Mouse (Mus musculus): ENCODE measurements around the gene Osbp2. TPM values are rescaled to one million over a fixed set of nuclear protein-coding genes. Genes with fewer than 3 reads are reported as not detected.

The Osbp2 gene
- total RNA-seq, 1 experiment = 0.27 TPM

GRCm38 (mm10) chr11:3684232-3684631 lies 179.5 kb downstream of the Osbp2 start:
- Histone ChIP-seq H3K27ac (ENCODE audit: insufficient read depth, low read depth, low read length, poor library complexity, severe bottlenecking) (no peak overlapping the region), H3K4me1 (ENCODE audit: control insufficient read depth in 2 of 2, insufficient read depth in 2 of 2, low read length in 2 of 2, poor library complexity in 1 of 2) (no peaks in the 10 kb centered on the region), H3K9ac (ENCODE audit: insufficient read depth, low read depth, low read length, poor library complexity, severe bottlenecking) (no peak overlapping the region), H3K9me3 (ENCODE audit: control insufficient read depth, insufficient read depth, low read depth, low read length) (no peaks in the 10 kb centered on the region), H3K4me3 (ENCODE audit: insufficient read depth in 1 of 2, low read depth in 1 of 2, low read length in 2 of 2, poor library complexity in 1 of 2, severe bottlenecking in 1 of 2) (no peak overlapping the region), H3K36me3 (ENCODE audit: control insufficient read depth, insufficient read depth, low read length, poor library complexity, severe bottlenecking) (peaks cover 60% of the 10 kb centered on the region)
- DNase-seq (ENCODE audit: low read depth, low spot score) = no peak
- TF ChIP-seq HCFC1 (IDR thresholded peaks at IDR 0.05; ENCODE audit: borderline replicate concordance, insufficient read depth, low read length) = no peak
- TF ChIP-seq MAFK (IDR thresholded peaks at IDR 0.05; ENCODE audit: insufficient read depth, low read depth, low read length) = no peak
- no peak for TF ChIP-seq ZC3H11A (IDR thresholded peaks at IDR 0.05; ENCODE audit: borderline replicate concordance, low read depth, low read length)
- no peak for TF ChIP-seq CHD2 (IDR thresholded peaks at IDR 0.05; ENCODE audit: low read depth, low read length)
- no peak for TF ChIP-seq ZNF384 (IDR thresholded peaks at IDR 0.05; ENCODE audit: low read depth, low read length)
- in situ Hi-C loops (cut with MboI; ENCODE audit: low sequenced_read_pairs in 2 of 2, unreplicated experiment in 2 of 2) = no loop called here

GRCm38 (mm10) chr11:3683696-3684095 lies 180.0 kb downstream of the Osbp2 start:
- in situ Hi-C loops (cut with MboI; ENCODE audit: low sequenced_read_pairs in 2 of 2, unreplicated experiment in 2 of 2) = no loop called here
- DNase-seq (ENCODE audit: low read depth, low spot score) = no peak
- H3K4me3 ChIP-seq (ENCODE audit: insufficient read depth in 1 of 2, low read depth in 1 of 2, low read length in 2 of 2, poor library complexity in 1 of 2, severe bottlenecking in 1 of 2) = no peak overlapping the region
- TF ChIP-seq ZC3H11A (IDR thresholded peaks at IDR 0.05; ENCODE audit: borderline replicate concordance, low read depth, low read length) (no peak), HCFC1 (IDR thresholded peaks at IDR 0.05; ENCODE audit: borderline replicate concordance, insufficient read depth, low read length) (no peak), MAFK (IDR thresholded peaks at IDR 0.05; ENCODE audit: insufficient read depth, low read depth, low read length) (no peak), CHD2 (IDR thresholded peaks at IDR 0.05; ENCODE audit: low read depth, low read length) (no peak), ZNF384 (IDR thresholded peaks at IDR 0.05; ENCODE audit: low read depth, low read length) (no peak)
- H3K9me3 ChIP-seq (ENCODE audit: control insufficient read depth, insufficient read depth, low read depth, low read length) = no peaks in the 10 kb centered on the region
- peaks cover 56% of the 10 kb centered on the region for H3K36me3 ChIP-seq (ENCODE audit: control insufficient read depth, insufficient read depth, low read length, poor library complexity, severe bottlenecking)
- no peak overlapping the region for H3K27ac ChIP-seq (ENCODE audit: insufficient read depth, low read depth, low read length, poor library complexity, severe bottlenecking)
- no peak overlapping the region for H3K9ac ChIP-seq (ENCODE audit: insufficient read depth, low read depth, low read length, poor library complexity, severe bottlenecking)
- no peaks in the 10 kb centered on the region for H3K4me1 ChIP-seq (ENCODE audit: control insufficient read depth in 2 of 2, insufficient read depth in 2 of 2, low read length in 2 of 2, poor library complexity in 1 of 2)

DNA sequence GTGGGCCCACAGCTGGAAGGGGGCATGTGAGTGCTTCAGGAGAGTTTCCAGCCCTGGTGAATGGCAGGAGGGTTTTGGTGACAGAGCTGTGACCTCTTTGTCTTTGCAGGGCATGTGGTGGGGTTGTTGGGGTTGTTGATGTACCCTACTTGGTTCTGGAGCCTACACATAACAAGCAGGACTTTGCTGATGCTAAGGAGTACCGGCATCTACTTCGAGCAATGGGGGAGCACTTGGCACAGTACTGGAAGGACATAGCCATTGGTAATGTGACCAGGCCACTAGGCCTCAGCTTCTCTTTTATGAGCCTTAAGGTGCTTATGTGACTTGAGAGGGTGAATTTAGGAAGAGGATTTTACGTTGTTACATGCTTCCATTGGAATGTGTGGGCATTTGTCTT lies 183.9 kb downstream of the Osbp2 start:
- no peak for DNase-seq (ENCODE audit: low read depth, low spot score)
- H3K27ac ChIP-seq (ENCODE audit: insufficient read depth, low read depth, low read length, poor library complexity, severe bottlenecking) = no peak overlapping the region
- no peaks in the 10 kb centered on the region for H3K4me1 ChIP-seq (ENCODE audit: control insufficient read depth in 2 of 2, insufficient read depth in 2 of 2, low read length in 2 of 2, poor library complexity in 1 of 2)
- H3K4me3 ChIP-seq (ENCODE audit: insufficient read depth in 1 of 2, low read depth in 1 of 2, low read length in 2 of 2, poor library complexity in 1 of 2, severe bottlenecking in 1 of 2) = no peak overlapping the region
- H3K9ac ChIP-seq (ENCODE audit: insufficient read depth, low read depth, low read length, poor library complexity, severe bottlenecking) = no peak overlapping the region
- peaks cover 62% of the 10 kb centered on the region for H3K36me3 ChIP-seq (ENCODE audit: control insufficient read depth, insufficient read depth, low read length, poor library complexity, severe bottlenecking)
- H3K9me3 ChIP-seq (ENCODE audit: control insufficient read depth, insufficient read depth, low read depth, low read length) = no peaks in the 10 kb centered on the region
- in situ Hi-C loops (cut with MboI; ENCODE audit: low sequenced_read_pairs in 2 of 2, unreplicated experiment in 2 of 2) = no loop called here
- TF ChIP-seq ZNF384 (IDR thresholded peaks at IDR 0.05; ENCODE audit: low read depth, low read length) = no peak
- TF ChIP-seq HCFC1 (IDR thresholded peaks at IDR 0.05; ENCODE audit: borderline replicate concordance, insufficient read depth, low read length) = no peak
- no peak for TF ChIP-seq MAFK (IDR thresholded peaks at IDR 0.05; ENCODE audit: insufficient read depth, low read depth, low read length)
- TF ChIP-seq CHD2 (IDR thresholded peaks at IDR 0.05; ENCODE audit: low read depth, low read length) = no peak
- no peak for TF ChIP-seq ZC3H11A (IDR thresholded peaks at IDR 0.05; ENCODE audit: borderline replicate concordance, low read depth, low read length)

DNA sequence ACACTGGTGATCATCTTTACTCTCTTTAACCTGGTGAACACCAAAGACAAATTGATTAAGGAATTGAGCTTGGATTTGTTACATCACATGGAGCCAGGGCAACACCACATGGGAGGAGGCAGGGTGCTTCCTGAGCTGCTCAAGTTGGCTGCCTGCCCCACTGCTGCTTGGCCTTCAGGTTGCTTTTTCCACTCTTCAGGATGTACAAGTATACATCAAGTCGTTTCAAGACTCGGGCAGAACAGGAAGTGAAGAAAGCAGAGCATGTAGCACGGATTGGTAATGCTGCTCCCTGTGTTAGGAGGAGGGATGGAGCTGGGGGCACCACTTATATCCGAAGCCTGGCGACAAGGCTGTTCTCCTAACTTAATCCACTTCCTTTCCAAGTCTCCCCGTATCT lies 186.5 kb downstream of the Osbp2 start:
- Histone ChIP-seq H3K9me3 (ENCODE audit: control insufficient read depth, insufficient read depth, low read depth, low read length) (no peaks in the 10 kb centered on the region), H3K4me3 (ENCODE audit: insufficient read depth in 1 of 2, low read depth in 1 of 2, low read length in 2 of 2, poor library complexity in 1 of 2, severe bottlenecking in 1 of 2) (no peak overlapping the region), H3K27ac (ENCODE audit: insufficient read depth, low read depth, low read length, poor library complexity, severe bottlenecking) (no peak overlapping the region), H3K9ac (ENCODE audit: insufficient read depth, low read depth, low read length, poor library complexity, severe bottlenecking) (no peak overlapping the region), H3K36me3 (ENCODE audit: control insufficient read depth, insufficient read depth, low read length, poor library complexity, severe bottlenecking) (peaks cover 58% of the 10 kb centered on the region), H3K4me1 (ENCODE audit: control insufficient read depth in 2 of 2, insufficient read depth in 2 of 2, low read length in 2 of 2, poor library complexity in 1 of 2) (no peaks in the 10 kb centered on the region)
- no peak for TF ChIP-seq CHD2 (IDR thresholded peaks at IDR 0.05; ENCODE audit: low read depth, low read length)
- TF ChIP-seq ZC3H11A (IDR thresholded peaks at IDR 0.05; ENCODE audit: borderline replicate concordance, low read depth, low read length) = no peak
- TF ChIP-seq ZNF384 (IDR thresholded peaks at IDR 0.05; ENCODE audit: low read depth, low read length) = no peak
- no peak for TF ChIP-seq MAFK (IDR thresholded peaks at IDR 0.05; ENCODE audit: insufficient read depth, low read depth, low read length)
- TF ChIP-seq HCFC1 (IDR thresholded peaks at IDR 0.05; ENCODE audit: borderline replicate concordance, insufficient read depth, low read length) = no peak
- in situ Hi-C loops (cut with MboI; ENCODE audit: low sequenced_read_pairs in 2 of 2, unreplicated experiment in 2 of 2) = no loop called here
- DNase-seq (ENCODE audit: low read depth, low spot score) = no peak

- in situ Hi-C loops (cut with MboI; ENCODE audit: low sequenced_read_pairs in 2 of 2, unreplicated experiment in 2 of 2) = no loop called here
- peaks cover 55% of the 10 kb centered on the region for H3K36me3 ChIP-seq (ENCODE audit: control insufficient read depth, insufficient read depth, low read length, poor library complexity, severe bottlenecking)
- no peaks in the 10 kb centered on the region for H3K4me1 ChIP-seq (ENCODE audit: control insufficient read depth in 2 of 2, insufficient read depth in 2 of 2, low read length in 2 of 2, poor library complexity in 1 of 2)
- H3K4me3 ChIP-seq (ENCODE audit: insufficient read depth in 1 of 2, low read depth in 1 of 2, low read length in 2 of 2, poor library complexity in 1 of 2, severe bottlenecking in 1 of 2) = no peak overlapping the region
- H3K9ac ChIP-seq (ENCODE audit: insufficient read depth, low read depth, low read length, poor library complexity, severe bottlenecking) = no peak overlapping the region
- no peaks in the 10 kb centered on the region for H3K9me3 ChIP-seq (ENCODE audit: control insufficient read depth, insufficient read depth, low read depth, low read length)
- TF ChIP-seq CHD2 (IDR thresholded peaks at IDR 0.05; ENCODE audit: low read depth, low read length) (no peak), ZC3H11A (IDR thresholded peaks at IDR 0.05; ENCODE audit: borderline replicate concordance, low read depth, low read length) (no peak), MAFK (IDR thresholded peaks at IDR 0.05; ENCODE audit: insufficient read depth, low read depth, low read length) (no peak)
- DNase-seq (ENCODE audit: low read depth, low spot score) = no peak
- H3K27ac ChIP-seq (ENCODE audit: insufficient read depth, low read depth, low read length, poor library complexity, severe bottlenecking) = no peak overlapping the region
These were observed 187.3 kb downstream of the Osbp2 start for GRCm38 (mm10) chr11:3676423-3676822.

Measured in ES-E14 (cell line).